Mouse (Mus musculus): ENCODE data around the gene Oser1.

GRCm38 (mm10) chr2:163469711-163470110, 45.2 kb upstream of the Oser1 start:
- no peak for TF ChIP-seq CTCF (IDR thresholded peaks at IDR 0.05; ENCODE audit: low read depth)
- TF ChIP-seq EP300 (IDR thresholded peaks at IDR 0.05; ENCODE audit: low read depth), result no peak
